ENCODE assay signal across 11 mouse cellular contexts in genomic region chr6:114329597-114330470, GRCm38 (mm10). TPM values are rescaled to one million over a fixed set of nuclear protein-coding genes. Genes with fewer than 3 reads are reported as not detected.
DNase-seq lines count a peak whose midpoint lies in the region; ATAC-seq and TF ChIP-seq lines count a peak whose summit lies in the region.
"Had no signal": no experiment of that assay in that cellular context is flagged by ENCODE, and none has a peak within 500 bp of the region (broad histone marks: within the 10 kb centered on the region; RNA-seq: fewer than 3 reads in every experiment).

No protein-coding gene starts in this region.

- H3K4me1 ChIP-seq in kidney, embryonic 14.5 days (ENCODE audit: control insufficient read depth, insufficient read depth, low read length) = no peaks in the 10 kb centered on the region
- H3K4me1 ChIP-seq in thymus, adult 2 months (replicated peaks; ENCODE audit: control insufficient read depth, insufficient read depth, low read length) = no peaks in the 10 kb centered on the region
- no peaks in the 10 kb centered on the region for H3K4me1 ChIP-seq in hindbrain, postnatal 0 days (ENCODE audit: insufficient read depth, low read length)
- H3K4me1 ChIP-seq: limb, embryonic 12.5 days had no signal

- no peak for TF ChIP-seq POLR2A in thymus, adult 2 months (IDR thresholded peaks at IDR 0.05; ENCODE audit: control insufficient read depth, extremely low read depth, insufficient read depth, low read length, poor library complexity)

- no peak for TF ChIP-seq CTCF in thymus, adult 2 months (IDR thresholded peaks at IDR 0.05; ENCODE audit: borderline replicate concordance, control insufficient read depth, extremely low read depth, insufficient read depth, low read length, poor library complexity)
- peak; percentile 31; the same call in 1 of the 2 replicates for TF ChIP-seq CTCF in hindbrain, postnatal 0 days (IDR thresholded peaks at IDR 0.05; ENCODE audit: low read depth)

- no peak overlapping the region for H3K9ac ChIP-seq in kidney, embryonic 14.5 days (ENCODE audit: low read depth, low read length)
- no peak overlapping the region for H3K9ac ChIP-seq in hindbrain, postnatal 0 days (replicated peaks; ENCODE audit: low read length)
- H3K9ac ChIP-seq: limb, embryonic 12.5 days had no signal

- no peaks in the 10 kb centered on the region for H3K27me3 ChIP-seq in kidney, embryonic 14.5 days (ENCODE audit: control insufficient read depth, insufficient read depth, low read length)
- H3K27me3 ChIP-seq in thymus, adult 2 months (ENCODE audit: control insufficient read depth, insufficient read depth, low read length) = no peaks in the 10 kb centered on the region
- H3K27me3 ChIP-seq in hindbrain, postnatal 0 days (ENCODE audit: insufficient read depth, low read length) = no peaks in the 10 kb centered on the region

- H3K9me3 ChIP-seq in kidney, embryonic 14.5 days (ENCODE audit: control insufficient read depth, low read length) = no peaks in the 10 kb centered on the region
- H3K9me3 ChIP-seq in hindbrain, postnatal 0 days (ENCODE audit: low read length) = no peaks in the 10 kb centered on the region
- H3K9me3 ChIP-seq: limb, embryonic 12.5 days had no signal

- DNase-seq in kidney, adult 11 months = no peak
- peak; percentile 8 for DNase-seq in thymus, adult 2 months
- no peak for DNase-seq in thymus, postnatal 10 days (ENCODE audit: low spot score in 2 of 2)
- peak; percentile 31 for DNase-seq in hindbrain, postnatal 0 days (ENCODE audit: low spot score)
- peak; percentile 19 for DNase-seq in telencephalon, adult 2 months (ENCODE audit: low read depth, low spot score)
- no peak for DNase-seq in lung, adult 18-20 months
- no peak for DNase-seq in cerebellum, adult 8-10 months
- DNase-seq: cerebellum, postnatal 25 days had no signal

- ATAC-seq in kidney, embryonic 14.5 days (ENCODE audit: low FRiP score, low TSS enrichment) = peak; percentile 68; the same call in 1 of the 2 replicates
- ATAC-seq in hindbrain, postnatal 0 days = peak; percentile 53; the same call in 1 of the 2 replicates

- H3K27ac ChIP-seq in kidney, embryonic 14.5 days (ENCODE audit: low read depth, low read length) = no peak overlapping the region
- H3K27ac ChIP-seq in thymus, adult 2 months (ENCODE audit: control insufficient read depth, insufficient read depth, low read length) = no peak overlapping the region
- no peak overlapping the region for H3K27ac ChIP-seq in hindbrain, postnatal 0 days
- H3K27ac ChIP-seq: limb, embryonic 12.5 days had no signal

- WGBS in kidney, embryonic 14.5 days = 30% methylated on average over 8 of the region's 8 CpGs
- WGBS in thymus, adult 2 months = 60% methylated on average over 8 of the region's 8 CpGs
- 35% methylated on average over 8 of the region's 8 CpGs for WGBS in hindbrain, postnatal 0 days

- no peak overlapping the region for H3K4me3 ChIP-seq in kidney, embryonic 14.5 days (ENCODE audit: low read length)
- H3K4me3 ChIP-seq in thymus, adult 2 months (ENCODE audit: control insufficient read depth, insufficient read depth, low read length) = no peak overlapping the region
- H3K4me3 ChIP-seq in hindbrain, postnatal 0 days (ENCODE audit: low read length) = no peak overlapping the region
- H3K4me3 ChIP-seq: limb, embryonic 12.5 days had no signal

- H3K36me3 ChIP-seq in kidney, embryonic 14.5 days (ENCODE audit: control insufficient read depth, insufficient read depth, low read length) = no peaks in the 10 kb centered on the region
- H3K36me3 ChIP-seq in thymus, adult 2 months (ENCODE audit: control insufficient read depth, insufficient read depth, low read length) = no peaks in the 10 kb centered on the region
- H3K36me3 ChIP-seq in hindbrain, postnatal 0 days (ENCODE audit: insufficient read depth, low read length) = no peaks in the 10 kb centered on the region
- H3K36me3 ChIP-seq: limb, embryonic 12.5 days had no signal

- no peak overlapping the region for H3K4me2 ChIP-seq in kidney, embryonic 14.5 days (replicated peaks; ENCODE audit: low read depth, low read length)
- no peak overlapping the region for H3K4me2 ChIP-seq in hindbrain, postnatal 0 days (ENCODE audit: low read depth, low read length)
- H3K4me2 ChIP-seq: limb, embryonic 12.5 days had no signal

RNA-seq across cellular contexts. Expression of gene Slc6a1, which starts 47.4 kb away (rescaled TPM):
- polyA plus RNA-seq in kidney, embryonic 14.5 days (2014; fragmentation: Nextera tagmentation; extraction: Ambion mirVana) = 0.12 TPM in 1 of 2 replicates, not detected in the other
- polyA plus RNA-seq in thymus, adult 2 months (2012; rRNA removed) = 0.24 and 0.26 TPM in 2 replicates
- 433 and 470 TPM in 2 replicates for total RNA-seq in hindbrain, postnatal 0 days (2014; rRNA removed)
- 176 and 177 TPM in 2 replicates for polyA plus RNA-seq in hindbrain, postnatal 0 days (2015; fragmentation: Nextera tagmentation; extraction: Ambion mirVana)
- total RNA-seq: adrenal gland, adult 18-20 months had no signal
- polyA plus RNA-seq: limb, embryonic 12.5 days had no signal

Comparison
In these comparisons a context has a peak if more than half of its experiments do, and no peak if none do; other contexts are left out.
1. DNase-seq: peak in thymus, adult 2 months (single experiment), hindbrain, postnatal 0 days (single experiment) and telencephalon, adult 2 months (single experiment); none in kidney, adult 11 months (single experiment), thymus, postnatal 10 days (0 of 2), lung, adult 18-20 months (0 of 2) and cerebellum, adult 8-10 months (single experiment).
2. RNA of gene Slc6a1, which starts 47.4 kb away (polyA plus RNA-seq): 176 to 177 TPM in hindbrain, postnatal 0 days; 0.24 to 0.26 TPM in thymus, adult 2 months and 0.12 TPM in kidney, embryonic 14.5 days; every median in the first group is over 100 times any median in the second.